Mouse (Mus musculus): Measurements from ENCODE around the gene Dnajb1. TPM values are rescaled to one million over a fixed set of nuclear protein-coding genes. Genes with fewer than 3 reads are reported as not detected.

Gene Dnajb1
- polyA plus RNA-seq, 1 experiment, result 36.0 TPM

DNA sequence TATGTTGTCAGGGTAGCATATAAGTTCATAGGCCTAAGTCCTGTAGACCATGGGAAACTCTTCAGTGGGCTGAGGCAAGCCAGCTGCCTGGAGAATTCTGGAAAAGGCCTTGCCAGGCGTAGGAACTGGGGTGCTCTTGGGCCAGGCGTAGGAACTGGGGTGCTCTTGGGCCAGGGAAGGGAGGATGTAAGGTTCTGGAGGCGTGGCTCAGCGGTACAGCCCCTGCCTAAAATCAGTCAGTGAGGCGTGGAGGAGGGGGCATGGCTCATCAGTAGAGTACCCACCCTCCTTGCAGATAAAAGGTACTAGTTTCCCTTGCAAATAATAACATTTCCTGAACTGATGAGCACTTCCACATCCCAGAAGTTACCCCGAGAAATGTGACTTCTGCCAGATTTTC is 46.7 kb downstream of the Dnajb1 start:
- DNase-seq (ENCODE audit: low read depth), result no peak

DNA sequence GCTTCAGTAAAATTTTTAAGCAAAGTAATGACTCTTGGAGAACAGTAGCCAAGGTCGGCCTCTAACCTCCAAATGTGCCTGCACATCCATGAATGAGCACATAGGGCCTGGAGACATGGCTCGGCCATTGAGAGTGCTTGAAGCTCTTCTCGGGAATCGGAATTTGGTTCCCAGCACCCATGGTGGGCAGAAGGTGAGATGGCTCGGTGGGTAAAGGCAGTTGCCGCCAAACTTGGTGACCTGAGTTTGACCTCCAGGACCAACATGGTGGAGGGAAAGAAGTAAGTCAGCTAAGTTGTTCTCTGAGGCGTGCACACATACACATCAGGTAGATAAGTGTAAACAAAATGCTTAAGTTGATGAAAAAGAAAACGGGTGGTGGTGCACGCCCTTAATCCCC is 48.0 kb downstream of the Dnajb1 start:
- no peak for DNase-seq (ENCODE audit: low read depth)

DNA sequence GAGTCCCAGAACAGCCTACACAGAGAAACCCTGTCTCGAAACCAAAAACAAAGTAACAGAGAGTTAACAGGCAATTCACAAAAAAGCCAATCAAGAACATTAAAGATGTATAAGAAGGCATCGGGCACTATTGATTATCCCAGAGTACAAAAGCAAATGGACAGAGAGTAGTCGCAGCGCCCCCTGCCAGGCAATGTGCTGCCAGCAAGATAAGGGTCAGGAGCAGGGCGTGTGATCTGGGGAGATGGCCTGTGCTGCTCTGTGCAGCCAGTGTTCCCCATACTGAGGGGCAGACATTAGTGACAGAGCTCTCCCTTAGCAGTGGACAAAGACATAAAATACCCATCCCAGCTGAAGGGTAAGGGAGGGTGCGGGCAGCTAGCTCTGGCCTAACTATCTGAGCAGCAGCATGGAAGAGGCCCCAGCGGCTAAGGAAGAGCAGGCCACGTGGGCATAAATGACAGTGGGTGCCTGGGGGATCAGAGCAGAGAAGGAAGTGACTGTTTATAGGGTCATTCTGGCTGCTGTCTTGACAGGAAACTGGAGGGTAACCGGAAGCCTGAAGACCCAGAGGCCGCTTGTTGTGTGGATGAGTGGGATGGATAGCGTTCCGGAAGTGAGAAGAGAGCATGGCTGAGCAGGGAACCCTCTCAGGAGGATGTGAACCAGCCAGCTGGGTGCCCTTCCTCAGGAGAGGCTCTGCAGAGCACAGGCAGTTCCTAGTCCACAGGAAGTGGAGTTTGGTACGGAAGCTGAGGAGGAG is 48.7 kb downstream of the Dnajb1 start:
- no peak for DNase-seq (ENCODE audit: low read depth)

DNA sequence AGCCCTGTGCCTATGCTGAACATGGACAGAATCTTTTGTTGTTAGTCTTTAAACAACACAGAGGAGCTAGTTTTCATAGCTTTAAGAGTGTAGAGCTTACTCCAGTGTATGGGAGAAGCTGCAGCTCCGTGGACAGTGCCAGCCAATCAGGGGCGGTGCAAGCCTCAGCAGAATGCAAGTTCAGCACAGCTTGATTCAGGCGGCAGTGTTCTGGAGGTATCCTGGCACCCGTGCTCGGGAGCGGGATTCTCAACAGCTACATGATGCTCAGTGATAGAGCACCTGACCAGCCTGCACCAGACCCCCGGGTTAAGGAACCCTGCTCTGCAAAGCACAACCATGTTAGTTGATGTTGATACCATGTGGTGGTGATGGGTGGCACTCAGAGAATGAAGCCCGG is 52.6 kb downstream of the Dnajb1 start:
- no peak for DNase-seq (ENCODE audit: low read depth)

DNA sequence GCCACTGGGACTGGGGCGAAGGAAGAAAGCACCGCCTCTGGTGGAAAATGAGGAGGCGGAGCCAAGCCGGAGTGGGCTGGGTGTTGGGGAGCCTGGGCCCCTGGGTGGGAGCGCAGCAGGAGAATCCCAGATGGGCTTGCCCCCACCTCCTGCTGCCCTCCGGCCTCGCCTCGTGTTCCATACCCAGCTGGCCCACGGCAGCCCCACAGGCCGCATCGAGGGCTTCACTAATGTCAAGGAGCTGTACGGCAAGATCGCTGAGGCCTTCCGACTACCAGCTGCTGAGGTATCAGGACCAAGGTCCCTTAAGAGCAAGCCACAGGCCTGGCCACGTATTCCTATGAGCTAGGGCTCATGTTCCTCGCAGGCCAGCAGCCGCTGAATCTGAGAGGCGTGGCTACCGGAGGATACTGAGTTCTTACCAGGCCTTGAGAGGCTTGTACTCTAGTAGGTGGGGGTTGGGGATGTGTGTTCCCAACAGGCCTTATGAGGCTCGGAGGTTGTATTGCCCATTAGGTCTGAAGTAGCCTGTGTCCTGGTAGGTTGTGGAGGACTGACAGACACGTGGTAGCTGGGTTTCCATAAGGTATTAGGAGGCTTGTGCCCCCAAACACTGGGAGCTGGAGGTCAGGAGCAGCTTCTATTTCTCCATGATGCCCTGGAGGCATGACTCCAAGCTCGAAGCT is 53.1 kb downstream of the Dnajb1 start:
- DNase-seq (ENCODE audit: low read depth), result no peak

Other genes starting within 250 kb of the Dnajb1 start
- gene Clgn, start 218.3 kb upstream of the Dnajb1 start, polyA plus RNA-seq (2012; rRNA removed), result 0.15 and 0.42 TPM in 2 replicates
- 10.6 and 14.3 TPM in 2 replicates for gene Scoc, start 149.8 kb upstream of the Dnajb1 start, polyA plus RNA-seq (2012; rRNA removed)
- 0.11 TPM in 1 of 2 replicates, not detected in the other for gene Olfr370, start 72.4 kb upstream of the Dnajb1 start, polyA plus RNA-seq (2012; rRNA removed)
- gene Ndufb7, start 41.5 kb upstream of the Dnajb1 start, polyA plus RNA-seq (2012; rRNA removed), result 509 and 536 TPM in 2 replicates
- 772 and 857 TPM in 2 replicates for gene Tecr, start 222 bp upstream of the Dnajb1 start, polyA plus RNA-seq (2012; rRNA removed)
- 95.2 and 110 TPM in 2 replicates for gene Gipc1, start 44.5 kb downstream of the Dnajb1 start, polyA plus RNA-seq (2012; rRNA removed)
- gene Ptger1, start 58.5 kb downstream of the Dnajb1 start, polyA plus RNA-seq (2012; rRNA removed), result 1.3 and 1.4 TPM in 2 replicates
- 63.3 and 63.6 TPM in 2 replicates for gene Pkn1, start 91.0 kb downstream of the Dnajb1 start, polyA plus RNA-seq (2012; rRNA removed)
- 28.2 and 35.7 TPM in 2 replicates for gene Ddx39, start 107.0 kb downstream of the Dnajb1 start, polyA plus RNA-seq (2012; rRNA removed)
- gene Adgre5, start 133.1 kb downstream of the Dnajb1 start, polyA plus RNA-seq (2012; rRNA removed), result 173 and 176 TPM in 2 replicates

Measured in gonadal fat pad, adult 2 months (tissue).